Mouse (Mus musculus): Measurements from ENCODE around the gene Cpn2. TPM values are rescaled to one million over a fixed set of nuclear protein-coding genes. Genes with fewer than 3 reads are reported as not detected.

Gene Cpn2
- polyA plus RNA-seq, 1 experiment from 2014 or later, result not detected

DNA sequence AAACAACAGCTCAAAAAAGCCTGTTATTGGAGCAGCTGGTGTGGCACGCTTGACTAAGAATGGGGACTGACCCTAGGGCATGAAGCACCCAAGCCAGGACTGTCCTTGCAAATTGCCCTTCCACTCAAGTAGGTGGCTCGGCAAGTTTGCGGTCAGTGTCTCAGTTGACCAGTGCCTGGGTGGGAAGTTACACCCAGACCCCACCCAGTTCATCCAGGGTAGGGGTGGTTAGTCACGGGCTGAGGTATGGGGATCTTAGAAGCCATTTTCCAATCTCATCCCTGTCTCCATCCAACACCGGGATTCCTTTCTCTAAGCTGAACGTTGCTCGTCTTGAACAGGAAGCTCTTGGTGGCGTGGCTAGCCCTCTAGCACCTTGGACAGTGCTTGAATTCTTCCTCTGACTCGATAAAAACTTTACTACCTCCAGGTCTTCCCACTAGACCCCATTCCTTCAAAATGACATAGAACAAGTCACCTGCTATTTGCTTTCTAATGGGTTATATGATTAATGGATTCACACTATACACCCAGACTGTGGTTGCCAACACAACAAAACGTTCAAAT is 32.5 kb upstream of the Cpn2 start:
- H3K36me3 ChIP-seq, result no peaks in the 10 kb centered on the region
- no peaks in the 10 kb centered on the region for H3K4me1 ChIP-seq (replicated peaks)
- DNase-seq (ENCODE audit: low spot score), result no peak
- no peaks in the 10 kb centered on the region for H3K9me3 ChIP-seq
- H3K4me3 ChIP-seq, result no peak overlapping the region
- 70% methylated on average over 10 of the region's 10 CpGs for WGBS
- no peak overlapping the region for H3K27ac ChIP-seq
- peaks cover 35% of the 10 kb centered on the region for H3K27me3 ChIP-seq (ENCODE audit: insufficient read depth, poor library complexity, severe bottlenecking)

DNA sequence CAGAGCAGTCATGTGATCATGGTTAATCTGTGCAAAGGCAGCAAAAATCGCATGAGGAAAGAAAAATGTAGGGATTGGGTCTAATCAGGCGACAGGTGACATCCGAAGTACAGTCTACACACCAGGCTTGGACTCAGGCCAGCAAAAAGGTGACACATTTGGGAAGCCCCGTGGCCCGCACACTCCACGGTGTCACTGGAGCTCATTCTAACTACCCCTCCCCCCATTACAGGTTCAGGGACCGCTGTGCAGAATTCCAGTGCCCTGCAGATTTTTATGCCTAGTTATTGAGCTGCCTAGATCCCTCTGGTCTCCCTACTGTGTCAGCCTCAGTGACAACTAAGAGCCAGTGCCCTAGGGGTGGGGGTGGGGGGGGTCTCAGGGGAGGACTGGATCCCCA is 30.2 kb upstream of the Cpn2 start:
- Histone ChIP-seq H3K4me1 (replicated peaks) (no peaks in the 10 kb centered on the region), H3K27me3 (ENCODE audit: insufficient read depth, poor library complexity, severe bottlenecking) (peaks cover 13% of the 10 kb centered on the region; the same call in 1 of the 2 replicates)
- WGBS, result 91% methylated on average over 7 of the region's 7 CpGs

GRCm38 (mm10) chr16:30296601-30297275 is 29.4 kb upstream of the Cpn2 start:
- no peaks in the 10 kb centered on the region for H3K36me3 ChIP-seq
- peaks cover 6% of the 10 kb centered on the region; the same call in 1 of the 2 replicates for H3K27me3 ChIP-seq (ENCODE audit: insufficient read depth, poor library complexity, severe bottlenecking)
- no peak overlapping the region for H3K27ac ChIP-seq
- no peaks in the 10 kb centered on the region for H3K4me1 ChIP-seq (replicated peaks)
- no peak overlapping the region for H3K4me3 ChIP-seq
- H3K9me3 ChIP-seq, result no peaks in the 10 kb centered on the region
- DNase-seq (ENCODE audit: low spot score), result no peak
- 88% methylated on average over 11 of the region's 11 CpGs for WGBS

More for the DNA sequence above, 30.2 kb upstream of the Cpn2 start:
- no peaks in the 10 kb centered on the region for H3K9me3 ChIP-seq
- H3K4me3 ChIP-seq, result no peak overlapping the region
- DNase-seq (ENCODE audit: low spot score), result no peak
- no peak overlapping the region for H3K27ac ChIP-seq
- H3K36me3 ChIP-seq, result no peaks in the 10 kb centered on the region

DNA sequence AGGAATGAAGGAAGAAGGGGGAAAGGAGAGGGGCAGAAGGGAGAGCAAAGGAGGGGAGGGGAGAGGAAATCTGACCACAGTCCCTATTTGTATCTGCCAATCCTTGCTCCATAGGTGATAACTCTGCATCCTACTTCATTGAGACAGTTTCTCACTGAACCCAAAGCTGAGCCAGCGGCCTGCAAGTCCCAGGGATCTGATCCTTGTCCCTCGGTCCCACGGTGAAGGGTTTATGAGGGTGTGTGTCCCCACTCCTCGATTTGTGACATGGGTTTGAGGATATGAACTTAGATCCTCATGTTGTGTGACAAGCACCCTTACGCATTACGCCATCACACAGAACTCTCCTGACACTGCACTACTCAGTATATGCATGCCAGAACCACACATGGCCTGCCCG is 27.8 kb upstream of the Cpn2 start:
- no peak for DNase-seq (ENCODE audit: low spot score)
- no peaks in the 10 kb centered on the region for H3K9me3 ChIP-seq
- no peak overlapping the region for H3K27ac ChIP-seq
- no peaks in the 10 kb centered on the region for H3K4me1 ChIP-seq (replicated peaks)
- no peak overlapping the region for H3K4me3 ChIP-seq
- WGBS, result 92% methylated on average over 7 of the region's 7 CpGs
- H3K36me3 ChIP-seq, result no peaks in the 10 kb centered on the region
- H3K27me3 ChIP-seq (ENCODE audit: insufficient read depth, poor library complexity, severe bottlenecking), result peaks cover 6% of the 10 kb centered on the region; the same call in 1 of the 2 replicates

- Histone ChIP-seq H3K27me3 (ENCODE audit: insufficient read depth, poor library complexity, severe bottlenecking) (peaks cover 30% of the 10 kb centered on the region), H3K9me3 (no peaks in the 10 kb centered on the region), H3K36me3 (no peaks in the 10 kb centered on the region), H3K4me1 (replicated peaks) (peaks cover 4% of the 10 kb centered on the region), H3K27ac (no peak overlapping the region), H3K4me3 (no peak overlapping the region)
- 83% methylated on average over 6 of the region's 6 CpGs for WGBS
- no peak for DNase-seq (ENCODE audit: low spot score)
Measured at GRCm38 (mm10) chr16:30290436-30290835, 23.1 kb upstream of the Cpn2 start.

GRCm38 (mm10) chr16:30285701-30286100 is 18.4 kb upstream of the Cpn2 start:
- no peaks in the 10 kb centered on the region for H3K36me3 ChIP-seq
- H3K27ac ChIP-seq, result no peak overlapping the region
- no peaks in the 10 kb centered on the region for H3K9me3 ChIP-seq
- H3K4me1 ChIP-seq (replicated peaks), result peaks cover 32% of the 10 kb centered on the region
- H3K4me3 ChIP-seq, result no peak overlapping the region
- DNase-seq (ENCODE audit: low spot score), result peak; percentile 19
- WGBS, result 48% methylated on average over 4 of the region's 4 CpGs
- H3K27me3 ChIP-seq (ENCODE audit: insufficient read depth, poor library complexity, severe bottlenecking), result peaks cover 77% of the 10 kb centered on the region

GRCm38 (mm10) chr16:30283743-30284337 is 16.5 kb upstream of the Cpn2 start:
- DNase-seq (ENCODE audit: low spot score), result peak; percentile 80
- WGBS, result 2% methylated on average over 15 of the region's 15 CpGs
- Histone ChIP-seq H3K36me3 (no peaks in the 10 kb centered on the region), H3K9me3 (no peaks in the 10 kb centered on the region), H3K4me3 (peak overlapping the region; percentile 25), H3K27ac (no peak overlapping the region), H3K4me1 (replicated peaks) (peaks cover 37% of the 10 kb centered on the region), H3K27me3 (ENCODE audit: insufficient read depth, poor library complexity, severe bottlenecking) (peaks cover 79% of the 10 kb centered on the region)

GRCm38 (mm10) chr16:30282844-30283495 is 15.7 kb upstream of the Cpn2 start, which contains the start of gene Lrrc15:
Gene Lrrc15 (minus strand): TSS chr16:30283256.
- Histone ChIP-seq H3K27ac (no peak within 1 kb of the TSS), H3K9me3 (no peaks in the 10 kb centered on the region), H3K4me3 (peak within 1 kb of the TSS; percentile 45), H3K27me3 (ENCODE audit: insufficient read depth, poor library complexity, severe bottlenecking) (peaks cover 70% of the 10 kb centered on the region), H3K4me1 (replicated peaks) (peaks cover 43% of the 10 kb centered on the region), H3K36me3 (no peaks in the 10 kb centered on the region)
- DNase-seq (ENCODE audit: low spot score), result peak; percentile 62
- WGBS, result 8% methylated on average over 34 of the region's 34 CpGs

DNA sequence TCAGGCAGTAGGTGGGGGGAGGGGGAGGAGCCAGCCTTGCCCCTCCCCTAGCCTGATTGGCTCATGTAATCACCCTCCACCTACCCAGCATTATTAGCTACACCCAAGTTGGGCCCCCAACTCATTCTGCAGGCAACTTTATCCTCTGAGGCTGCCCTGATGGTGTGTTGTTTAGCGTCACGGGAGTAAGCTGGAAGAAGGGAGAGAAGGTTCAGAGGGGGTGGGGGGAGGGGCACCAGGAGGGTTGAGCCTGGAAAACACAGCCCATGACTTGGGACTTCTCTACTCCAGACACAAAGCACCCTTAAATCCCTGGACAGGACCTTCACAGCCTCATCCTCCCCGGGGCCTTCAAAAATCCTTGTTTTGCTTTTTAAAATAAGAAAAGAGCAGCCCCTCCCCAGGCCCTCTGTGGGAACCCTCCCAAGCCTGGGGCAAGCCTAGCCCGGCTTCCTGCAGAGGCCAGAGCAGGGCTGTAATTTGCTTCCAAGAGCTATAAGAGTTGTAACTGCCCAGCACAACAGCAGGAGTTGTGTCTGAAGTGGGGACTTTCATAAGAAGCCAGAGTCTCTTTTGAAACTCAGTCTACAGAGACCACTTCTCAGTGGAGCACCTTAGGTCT is 13.5 kb upstream of the Cpn2 start:
- Histone ChIP-seq H3K27me3 (ENCODE audit: insufficient read depth, poor library complexity, severe bottlenecking) (peaks cover 66% of the 10 kb centered on the region), H3K4me3 (no peak overlapping the region), H3K4me1 (replicated peaks) (peaks cover 42% of the 10 kb centered on the region), H3K9me3 (no peaks in the 10 kb centered on the region), H3K27ac (no peak overlapping the region), H3K36me3 (no peaks in the 10 kb centered on the region)
- WGBS, result 10% methylated on average over 4 of the region's 4 CpGs
- DNase-seq (ENCODE audit: low spot score), result no peak

DNA sequence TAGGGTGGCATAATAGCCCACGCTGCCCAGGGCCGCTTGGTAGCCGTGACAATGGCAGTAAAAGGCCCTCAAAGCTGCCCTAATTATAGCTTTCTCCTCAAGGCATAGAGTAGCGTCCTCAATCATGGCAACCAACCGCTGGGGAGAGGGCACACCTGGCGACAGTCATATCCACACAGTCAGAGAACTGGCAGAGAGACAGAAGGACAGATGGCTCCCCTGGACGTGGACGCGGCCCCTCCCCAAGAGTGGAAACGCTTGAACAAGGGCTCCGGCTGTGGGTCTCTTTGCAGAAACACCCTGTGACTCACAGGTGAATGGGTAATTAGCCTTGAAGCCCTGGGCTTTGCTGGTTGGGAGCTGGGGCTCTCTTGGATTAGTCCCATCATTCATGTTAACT is 11.1 kb upstream of the Cpn2 start:
- DNase-seq (ENCODE audit: low spot score), result no peak
- peaks cover 43% of the 10 kb centered on the region for H3K27me3 ChIP-seq (ENCODE audit: insufficient read depth, poor library complexity, severe bottlenecking)
- no peaks in the 10 kb centered on the region for H3K36me3 ChIP-seq
- H3K9me3 ChIP-seq, result no peaks in the 10 kb centered on the region
- 86% methylated on average over 11 of the region's 11 CpGs for WGBS
- no peak overlapping the region for H3K4me3 ChIP-seq
- peaks cover 24% of the 10 kb centered on the region for H3K4me1 ChIP-seq (replicated peaks)
- H3K27ac ChIP-seq, result no peak overlapping the region

DNA sequence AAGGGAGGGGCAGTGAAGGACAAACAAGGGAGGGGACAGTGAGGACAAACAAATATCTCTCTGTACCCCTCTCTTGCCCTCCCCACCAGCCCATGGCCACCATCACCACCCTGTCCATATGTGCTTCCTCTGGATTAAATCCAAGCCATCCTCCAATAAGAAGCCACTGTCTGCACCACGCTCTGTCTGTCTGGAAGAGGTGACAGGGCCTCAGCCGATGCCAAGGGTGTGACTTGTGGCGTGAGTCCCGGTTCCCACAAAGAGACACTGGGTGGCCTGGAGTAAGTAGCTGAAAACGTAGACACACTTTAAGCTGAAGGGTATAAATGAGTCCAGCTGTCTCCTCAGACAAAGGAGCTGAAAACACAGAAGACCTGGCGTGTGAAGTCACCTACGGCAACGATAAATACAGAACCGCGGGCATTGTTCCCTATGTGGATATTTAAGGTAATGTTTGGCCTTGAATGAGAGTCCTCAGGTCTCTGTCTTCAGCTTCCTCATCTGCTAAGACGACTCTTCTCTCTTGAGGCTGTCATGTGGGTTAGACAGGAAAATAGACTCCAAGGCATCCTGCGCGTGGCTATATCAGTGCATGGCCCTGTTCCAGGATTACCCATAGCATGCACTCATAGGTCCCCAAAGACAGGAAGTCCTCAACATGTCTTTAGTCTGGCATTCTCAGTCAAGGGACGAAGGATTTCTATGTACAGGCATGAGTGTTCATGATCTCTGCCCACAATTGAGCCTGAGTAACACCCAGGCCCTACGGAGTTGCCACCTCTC is 8.4 kb upstream of the Cpn2 start:
- Histone ChIP-seq H3K36me3 (no peaks in the 10 kb centered on the region), H3K27ac (no peak overlapping the region), H3K4me1 (replicated peaks) (peaks cover 18% of the 10 kb centered on the region), H3K4me3 (no peak overlapping the region), H3K9me3 (no peaks in the 10 kb centered on the region), H3K27me3 (ENCODE audit: insufficient read depth, poor library complexity, severe bottlenecking) (peaks cover 16% of the 10 kb centered on the region)
- 86% methylated on average over 15 of the region's 15 CpGs for WGBS
- DNase-seq (ENCODE audit: low spot score), result no peak

DNA sequence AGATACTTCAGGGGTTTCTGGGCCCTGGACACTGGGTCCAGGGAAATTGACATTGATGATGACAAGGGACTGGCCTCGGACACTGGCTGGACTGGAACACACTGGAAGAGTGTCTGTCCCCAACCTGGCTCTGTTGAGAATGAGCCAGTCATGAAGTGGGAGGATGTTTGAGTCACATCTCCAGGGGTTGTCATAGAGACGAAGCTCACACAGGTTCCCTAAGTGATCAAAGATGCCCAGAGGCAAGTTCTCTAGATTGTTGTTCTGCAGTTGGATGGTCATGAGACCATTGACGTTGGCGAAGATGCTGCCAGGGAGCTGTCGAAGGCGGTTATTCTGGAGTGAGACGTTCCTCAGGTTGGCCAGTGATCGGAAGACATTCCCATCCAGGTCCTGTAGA is 5.8 kb upstream of the Cpn2 start:
- Histone ChIP-seq H3K4me3 (no peak overlapping the region), H3K27ac (no peak overlapping the region), H3K27me3 (ENCODE audit: insufficient read depth, poor library complexity, severe bottlenecking) (peaks cover 20% of the 10 kb centered on the region; the same call in 1 of the 2 replicates), H3K36me3 (no peaks in the 10 kb centered on the region), H3K4me1 (replicated peaks) (peaks cover 8% of the 10 kb centered on the region; the same call in 1 of the 2 replicates), H3K9me3 (no peaks in the 10 kb centered on the region)
- DNase-seq (ENCODE audit: low spot score), result no peak
- 93% methylated on average over 8 of the region's 8 CpGs for WGBS
